Comparison of ENCODE assay signal across 9 mouse cellular contexts in genomic region chr17:64579696-64580095, GRCm38 (mm10). TPM values are rescaled to one million over a fixed set of nuclear protein-coding genes. Genes with fewer than 3 reads are reported as not detected.
DNase-seq lines count a peak whose midpoint lies in the region; ATAC-seq and TF ChIP-seq lines count a peak whose summit lies in the region.
"Had no signal": no experiment of that assay in that cellular context is flagged by ENCODE, and none has a peak within 500 bp of the region (broad histone marks: within the 10 kb centered on the region; RNA-seq: fewer than 3 reads in every experiment).

No protein-coding gene starts in this region.

- H3K9ac ChIP-seq in midbrain, postnatal 0 days (replicated peaks; ENCODE audit: low read length, poor library complexity, severe bottlenecking): no peak overlapping the region
- H3K9ac ChIP-seq: heart, embryonic 13.5 days had no signal

- H3K27ac ChIP-seq in bone marrow macrophage, adult 2 months (ENCODE audit: insufficient read depth, low read depth, low read length): no peak overlapping the region
- no peak overlapping the region for H3K27ac ChIP-seq in midbrain, postnatal 0 days (ENCODE audit: low read depth, low read length)
- H3K27ac ChIP-seq in heart, embryonic 10.5 days: no peak overlapping the region
- H3K27ac ChIP-seq: heart, embryonic 13.5 days had no signal

- DNase-seq in kidney, postnatal 4 days: peak; percentile 13 to 29
- DNase-seq in thymus, postnatal 4 days: peak; percentile 69
- DNase-seq in midbrain, postnatal 0 days (ENCODE audit: low spot score): no peak
- no peak for DNase-seq in heart, embryonic 10.5 days (ENCODE audit: low spot score)
- DNase-seq in c-Kit-positive CD71-positive TER-119-positive erythroid progenitor cells, embryonic 14.5 days (ENCODE audit: low spot score): no peak

- TF ChIP-seq POLR2A in bone marrow macrophage, adult 2 months (IDR thresholded peaks at IDR 0.05; ENCODE audit: borderline replicate concordance, low read depth, low read length): no peak

- TF ChIP-seq CTCF in bone marrow macrophage, adult 2 months (IDR thresholded peaks at IDR 0.05; ENCODE audit: low read depth, low read length): no peak
- TF ChIP-seq CTCF in midbrain, postnatal 0 days (IDR thresholded peaks at IDR 0.05): no peak

- H3K36me3 ChIP-seq in midbrain, postnatal 0 days (ENCODE audit: insufficient read depth, low read length): no peaks in the 10 kb centered on the region
- no peaks in the 10 kb centered on the region for H3K36me3 ChIP-seq in heart, embryonic 10.5 days
- H3K36me3 ChIP-seq: heart, embryonic 13.5 days had no signal

- H3K4me1 ChIP-seq in bone marrow macrophage, adult 2 months (ENCODE audit: control insufficient read depth, insufficient read depth, low read length): peaks cover 8% of the 10 kb centered on the region
- H3K4me1 ChIP-seq in midbrain, postnatal 0 days (ENCODE audit: insufficient read depth, low read length): no peaks in the 10 kb centered on the region
- peaks cover 9% of the 10 kb centered on the region; the same call in 1 of the 2 replicates for H3K4me1 ChIP-seq in heart, embryonic 10.5 days
- H3K4me1 ChIP-seq: heart, embryonic 13.5 days had no signal

- no peaks in the 10 kb centered on the region for H3K9me3 ChIP-seq in midbrain, postnatal 0 days (ENCODE audit: low read length)
- H3K9me3 ChIP-seq in heart, embryonic 10.5 days: no peaks in the 10 kb centered on the region
- H3K9me3 ChIP-seq: heart, embryonic 13.5 days had no signal

- peak overlapping the region; percentile 4; the same call in 1 of the 2 replicates for H3K4me3 ChIP-seq in bone marrow macrophage, adult 2 months (ENCODE audit: insufficient read depth, low read length)
- H3K4me3 ChIP-seq in midbrain, postnatal 0 days (ENCODE audit: low read depth, low read length): no peak overlapping the region
- no peak overlapping the region for H3K4me3 ChIP-seq in heart, embryonic 10.5 days
- H3K4me3 ChIP-seq: heart, embryonic 13.5 days had no signal

- peak; percentile 98 for ATAC-seq in CD4-positive, CD25-positive, alpha-beta regulatory T cell, adult 4 months
- ATAC-seq in megakaryocyte progenitor cell, adult 5-6 weeks (replicated peaks; ENCODE audit: poor library complexity): peak; percentile 70
- ATAC-seq in midbrain, postnatal 0 days (ENCODE audit: low FRiP score): no peak

- WGBS in midbrain, postnatal 0 days: 78% methylated on average over 8 of the region's 8 CpGs
- 65% methylated on average over 8 of the region's 8 CpGs for WGBS in heart, embryonic 10.5 days

- H3K4me2 ChIP-seq in midbrain, postnatal 0 days (ENCODE audit: low read depth, low read length, poor library complexity, severe bottlenecking): no peak overlapping the region
- H3K4me2 ChIP-seq: heart, embryonic 13.5 days had no signal

- no peaks in the 10 kb centered on the region for H3K27me3 ChIP-seq in midbrain, postnatal 0 days (ENCODE audit: insufficient read depth, low read length)
- H3K27me3 ChIP-seq in heart, embryonic 10.5 days (ENCODE audit: insufficient read depth, poor library complexity, severe bottlenecking): no peaks in the 10 kb centered on the region

RNA-seq across cellular contexts. Expression of gene Man2a1, which starts 20.8 kb away (rescaled TPM):
- polyA plus RNA-seq in CD4-positive, CD25-positive, alpha-beta regulatory T cell, adult 4 months (2017; shearing (Covaris generic)): 10 to 100 TPM; 10.1 to 10.6 TPM
- 37.2 and 42.3 TPM in 2 replicates for polyA plus RNA-seq in bone marrow macrophage, adult 2 months (2012; ENCODE audit: insufficient read depth, insufficient read length, missing spikeins)
- 31.5 and 34.7 TPM in 2 replicates for total RNA-seq in megakaryocyte progenitor cell, adult 5-6 weeks (2015)
- total RNA-seq in megakaryocyte progenitor cell, adult 5-6 weeks (2017): 32.9 and 35.3 TPM in 2 replicates
- total RNA-seq in midbrain, postnatal 0 days (2014; rRNA removed): 19.0 and 28.8 TPM in 2 replicates
- polyA plus RNA-seq in midbrain, postnatal 0 days (2015; fragmentation: Nextera tagmentation; extraction: Ambion mirVana): 2.6 and 3.2 TPM in 2 replicates
- polyA plus RNA-seq in heart, embryonic 10.5 days (2016; fragmentation: Nextera tagmentation; extraction: Ambion mirVana): 4.5 and 9.1 TPM in 2 replicates

Comparison
In these comparisons a context has a peak if more than half of its experiments do, and no peak if none do; other contexts are left out.
1. DNase-seq: peak in kidney, postnatal 4 days (2 of 2) and thymus, postnatal 4 days (single experiment); none in midbrain, postnatal 0 days (single experiment), heart, embryonic 10.5 days (single experiment) and c-Kit-positive CD71-positive TER-119-positive erythroid progenitor cells, embryonic 14.5 days (single experiment).